Mouse (Mus musculus): ENCODE results near the gene 0610040J01Rik.
A peak's percentile ranks its signal among the peaks of the same experiment; 100 is the strongest.

The 0610040J01Rik gene

GRCm38 (mm10) chr5:63897820-63898110 is 85.6 kb downstream of the 0610040J01Rik start:
- DNase-seq (ENCODE audit: inconsistent ontology term) = no peak

- no peak for DNase-seq (ENCODE audit: inconsistent ontology term)
These were observed 91.2 kb downstream of the 0610040J01Rik start for GRCm38 (mm10) chr5:63903329-63903728.

- peak; percentile 71 for DNase-seq (ENCODE audit: inconsistent ontology term)
These were observed 94.3 kb downstream of the 0610040J01Rik start for GRCm38 (mm10) chr5:63906149-63907093.

- no peak for DNase-seq (ENCODE audit: inconsistent ontology term)
These were observed 95.3 kb downstream of the 0610040J01Rik start for GRCm38 (mm10) chr5:63907513-63907912.

GRCm38 (mm10) chr5:63910171-63910960 is 98.2 kb downstream of the 0610040J01Rik start:
- no peak for DNase-seq (ENCODE audit: inconsistent ontology term)

- DNase-seq (ENCODE audit: inconsistent ontology term) = no peak
These were observed 102.7 kb downstream of the 0610040J01Rik start for GRCm38 (mm10) chr5:63914896-63915295.

- no peak for DNase-seq (ENCODE audit: inconsistent ontology term)
These were observed 104.4 kb downstream of the 0610040J01Rik start for GRCm38 (mm10) chr5:63916457-63917139.

GRCm38 (mm10) chr5:63918201-63918600 is 106.0 kb downstream of the 0610040J01Rik start:
- DNase-seq (ENCODE audit: inconsistent ontology term) = peak; percentile 63

- no peak for DNase-seq (ENCODE audit: inconsistent ontology term)
These were observed 111.3 kb downstream of the 0610040J01Rik start for GRCm38 (mm10) chr5:63923305-63924025.

- DNase-seq (ENCODE audit: inconsistent ontology term) = no peak
These were observed 113.0 kb downstream of the 0610040J01Rik start for GRCm38 (mm10) chr5:63925035-63925628.

GRCm38 (mm10) chr5:63930824-63931358 is 118.7 kb downstream of the 0610040J01Rik start:
- DNase-seq (ENCODE audit: inconsistent ontology term) = no peak

GRCm38 (mm10) chr5:63932829-63933228 is 120.7 kb downstream of the 0610040J01Rik start:
- DNase-seq (ENCODE audit: inconsistent ontology term) = no peak

- DNase-seq (ENCODE audit: inconsistent ontology term) = no peak
These were observed 123.4 kb downstream of the 0610040J01Rik start for GRCm38 (mm10) chr5:63935581-63935980.

- DNase-seq (ENCODE audit: inconsistent ontology term) = peak; percentile 67
These were observed 124.6 kb downstream of the 0610040J01Rik start for GRCm38 (mm10) chr5:63936740-63937139.

- DNase-seq (ENCODE audit: inconsistent ontology term) = no peak
These were observed 126.4 kb downstream of the 0610040J01Rik start for GRCm38 (mm10) chr5:63938575-63938974.

- DNase-seq (ENCODE audit: inconsistent ontology term) = no peak
These were observed 129.7 kb downstream of the 0610040J01Rik start for GRCm38 (mm10) chr5:63941891-63942290.

GRCm38 (mm10) chr5:63943291-63943690 is 131.1 kb downstream of the 0610040J01Rik start:
- no peak for DNase-seq (ENCODE audit: inconsistent ontology term)

- DNase-seq (ENCODE audit: inconsistent ontology term) = no peak
These were observed 135.4 kb downstream of the 0610040J01Rik start for GRCm38 (mm10) chr5:63947526-63947925.

GRCm38 (mm10) chr5:63949195-63949594 is 137.0 kb downstream of the 0610040J01Rik start:
- DNase-seq (ENCODE audit: inconsistent ontology term) = peak; percentile 16

Data from Muller cell, postnatal 12 days (primary cell).